Mouse (Mus musculus): ENCODE measurements around the gene Snx27.

GRCm38 (mm10) chr3:94526731-94527130, 55.8 kb downstream of the Snx27 start:
- TF ChIP-seq MAFK (IDR thresholded peaks at IDR 0.05; ENCODE audit: insufficient read depth, low read depth, low read length) (no peak), ZNF384 (IDR thresholded peaks at IDR 0.05; ENCODE audit: low read depth, low read length) (no peak), CHD2 (IDR thresholded peaks at IDR 0.05; ENCODE audit: low read depth, low read length) (no peak), ZC3H11A (IDR thresholded peaks at IDR 0.05; ENCODE audit: borderline replicate concordance, low read depth, low read length) (no peak), HCFC1 (IDR thresholded peaks at IDR 0.05; ENCODE audit: borderline replicate concordance, insufficient read depth, low read length) (no peak)

All from ES-E14 (cell line).